Mouse (Mus musculus) kidney, postnatal 10 days (tissue): Measurements from ENCODE around the gene Nos1ap.

ENCODE experiments used
- DNase-seq: peaks from one replicate; pipeline ENCODE4 v3.0.0; 2021; ENCODE audit warnings: mixed read lengths

The Nos1ap gene

DNA sequence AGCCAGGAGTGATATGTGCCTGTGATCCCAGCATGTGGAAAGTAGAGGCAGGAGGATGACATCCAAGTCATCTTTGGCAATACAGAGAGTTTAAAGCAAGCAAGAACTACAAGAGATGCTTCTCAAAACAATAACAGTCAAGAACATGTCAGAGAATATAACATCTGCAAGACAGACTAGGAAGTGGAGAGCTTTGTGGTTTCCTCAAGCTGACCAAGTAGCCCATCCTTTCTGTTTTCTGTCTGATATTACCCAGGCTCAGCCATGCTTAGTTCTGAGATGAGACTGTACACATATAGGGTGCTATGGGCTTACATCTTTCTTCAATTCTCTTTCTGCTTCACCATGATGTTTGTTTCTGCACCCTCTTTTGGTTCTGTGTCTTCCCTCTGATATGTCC lies 316.4 kb downstream of the Nos1ap start:
- DNase-seq = no peak

DNA sequence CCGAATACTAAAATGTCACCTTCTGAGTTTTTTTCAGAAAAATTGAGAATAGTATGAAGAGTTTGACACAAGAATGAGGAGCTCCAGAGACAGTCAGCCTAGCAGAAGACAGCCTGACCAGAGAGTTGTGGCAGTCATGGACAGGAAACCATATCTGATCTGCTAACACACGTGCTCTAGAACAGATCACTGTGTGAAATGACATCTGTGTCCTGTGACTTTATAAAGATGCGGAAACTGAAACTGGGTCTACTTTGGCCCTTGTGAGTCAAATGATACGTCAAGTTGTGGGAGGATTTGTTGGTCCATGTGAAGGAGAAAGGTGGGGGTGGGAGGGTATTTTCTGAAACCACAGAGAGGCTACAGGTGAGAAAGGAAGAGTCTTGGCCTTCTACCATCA lies 319.0 kb downstream of the Nos1ap start:
- DNase-seq = no peak

DNA sequence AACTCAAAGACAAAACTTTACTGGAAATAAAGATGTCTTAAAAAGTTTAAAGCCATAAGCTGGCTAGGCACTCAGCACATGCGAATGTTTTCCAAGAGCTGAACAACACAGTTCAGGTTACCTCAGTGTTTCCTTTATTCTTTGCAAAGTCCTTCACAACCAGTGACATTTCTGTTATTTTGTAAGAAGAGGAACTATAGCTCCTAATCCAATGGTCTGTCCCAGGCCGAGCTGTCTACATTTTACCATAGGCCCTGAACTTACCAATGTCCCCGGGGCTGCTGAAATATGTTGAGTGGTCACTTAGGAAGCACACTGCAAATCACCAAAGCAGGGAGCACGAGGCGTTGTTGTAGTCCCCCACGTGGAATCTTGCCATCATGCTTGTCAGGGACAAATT lies 319.4 kb downstream of the Nos1ap start:
- no peak for DNase-seq

DNA sequence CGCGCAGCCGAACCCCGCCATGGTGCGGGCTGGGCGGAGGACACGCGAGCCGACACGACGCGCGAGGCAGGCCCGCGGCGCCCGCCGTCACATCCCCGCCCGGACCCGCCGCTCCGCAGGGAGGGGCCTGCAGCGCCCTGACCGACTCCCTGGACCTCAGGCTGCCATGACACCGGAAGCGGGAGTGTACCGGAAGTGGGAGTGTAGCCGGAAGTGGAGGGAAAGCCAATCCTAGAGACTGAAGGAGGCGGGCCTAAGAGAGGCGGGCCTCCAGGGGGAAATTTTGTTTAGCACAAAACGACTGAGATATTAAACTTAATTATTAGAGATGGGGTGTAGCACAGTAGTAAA lies 334.1 kb downstream of the Nos1ap start:
- peak; percentile 87 for DNase-seq

DNA sequence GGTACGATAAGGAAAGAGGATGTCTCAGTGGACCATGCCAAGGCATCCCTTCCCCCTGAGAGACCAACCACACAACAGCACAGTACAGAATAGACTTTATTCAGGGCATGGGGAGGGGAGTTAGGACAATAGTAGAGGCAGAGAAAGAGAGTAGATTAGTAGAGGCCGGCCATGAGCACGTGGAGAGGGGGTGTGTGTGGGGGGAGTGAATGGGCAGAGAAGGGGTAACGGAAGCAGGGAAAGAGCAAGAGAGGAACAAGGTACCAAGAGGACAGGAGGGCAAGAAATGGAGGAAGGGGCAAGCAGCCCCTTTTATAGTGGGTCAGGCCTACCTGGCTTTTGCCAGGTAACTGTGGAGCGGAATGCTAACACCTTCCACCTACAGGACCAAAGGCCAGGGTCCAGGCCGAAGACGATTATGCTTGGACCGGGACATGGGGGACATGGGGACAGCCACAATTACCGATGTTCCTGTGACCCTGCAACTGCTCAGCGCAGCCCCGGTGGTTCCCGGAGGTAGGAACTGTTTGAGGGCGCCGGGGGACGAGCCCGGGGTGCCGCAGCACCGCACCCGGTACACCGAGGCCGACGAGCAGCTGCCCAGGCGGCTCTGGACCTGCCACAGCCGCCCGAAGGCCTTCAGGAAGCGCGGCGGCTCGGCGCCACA lies 334.6 kb downstream of the Nos1ap start:
- no peak for DNase-seq
